Mouse (Mus musculus): Measurements from ENCODE around the gene Cyp2j13. TPM values are rescaled to one million over a fixed set of nuclear protein-coding genes. Genes with fewer than 3 reads are reported as not detected.

The Cyp2j13 gene
- polyA plus RNA-seq, 1 experiment from 2014 or later: not detected

Other genes with a start within 250 kb of the Cyp2j13 start
- 42.5 and 51.6 TPM in 2 replicates for gene Hook1, start 110.3 kb downstream of the Cyp2j13 start, polyA plus RNA-seq (2015; fragmentation: Nextera tagmentation; extraction: Ambion mirVana)
- not detected in 2 replicates for gene Cyp2j12, start 63.6 kb upstream of the Cyp2j13 start, polyA plus RNA-seq (2015; fragmentation: Nextera tagmentation; extraction: Ambion mirVana)
- gene Cyp2j7, start 159.1 kb upstream of the Cyp2j13 start, polyA plus RNA-seq (2015; fragmentation: Nextera tagmentation; extraction: Ambion mirVana): not detected in 2 replicates

Measured in neural tube, embryonic 13.5 days (tissue).